Mouse (Mus musculus): ENCODE data around the gene Cntn1.
A peak's percentile ranks its signal among the peaks of the same experiment; 100 is the strongest.

Gene Cntn1

GRCm38 (mm10) chr15:92141972-92142371, 91.0 kb downstream of the Cntn1 start:
- peak; percentile 43 for DNase-seq

- no peak for DNase-seq
Measured at GRCm38 (mm10) chr15:92154921-92155320, 104.0 kb downstream of the Cntn1 start.

GRCm38 (mm10) chr15:92160855-92161162, 109.8 kb downstream of the Cntn1 start:
- DNase-seq: no peak

- DNase-seq: peak; percentile 74
Measured at GRCm38 (mm10) chr15:92161163-92162025, 110.4 kb downstream of the Cntn1 start.

GRCm38 (mm10) chr15:92162835-92163234, 111.9 kb downstream of the Cntn1 start:
- peak; percentile 61 for DNase-seq

- peak; percentile 43 for DNase-seq
Measured at GRCm38 (mm10) chr15:92164127-92164526, 113.2 kb downstream of the Cntn1 start.

- DNase-seq: peak; percentile 90
Measured at GRCm38 (mm10) chr15:92166266-92166665, 115.3 kb downstream of the Cntn1 start.

GRCm38 (mm10) chr15:92175739-92176138, 124.8 kb downstream of the Cntn1 start:
- DNase-seq: peak; percentile 71

- DNase-seq: no peak
Measured at GRCm38 (mm10) chr15:92177413-92177812, 126.4 kb downstream of the Cntn1 start.

GRCm38 (mm10) chr15:92185484-92185883, 134.5 kb downstream of the Cntn1 start:
- DNase-seq: no peak

- DNase-seq: peak; percentile 74
Measured at GRCm38 (mm10) chr15:92190000-92190399, 139.0 kb downstream of the Cntn1 start.

GRCm38 (mm10) chr15:92200326-92200985, 149.5 kb downstream of the Cntn1 start:
- peak; percentile 29 for DNase-seq

- DNase-seq: no peak
Measured at GRCm38 (mm10) chr15:92206695-92207094, 155.7 kb downstream of the Cntn1 start.

GRCm38 (mm10) chr15:92209778-92210177, 158.8 kb downstream of the Cntn1 start:
- DNase-seq: no peak

GRCm38 (mm10) chr15:92210486-92211235, 159.7 kb downstream of the Cntn1 start:
- DNase-seq: no peak

GRCm38 (mm10) chr15:92215841-92216240, 164.9 kb downstream of the Cntn1 start:
- DNase-seq: no peak

GRCm38 (mm10) chr15:92221446-92221845, 170.5 kb downstream of the Cntn1 start:
- DNase-seq: no peak

GRCm38 (mm10) chr15:92231386-92231785, 180.4 kb downstream of the Cntn1 start:
- no peak for DNase-seq

- no peak for DNase-seq
Measured at GRCm38 (mm10) chr15:92235836-92236235, 184.9 kb downstream of the Cntn1 start.

- peak; percentile 23 for DNase-seq
Measured at GRCm38 (mm10) chr15:92264980-92265707, 214.2 kb downstream of the Cntn1 start.

- DNase-seq: no peak
Measured at GRCm38 (mm10) chr15:92268341-92268740, 217.4 kb downstream of the Cntn1 start.

GRCm38 (mm10) chr15:92268741-92269322, 217.9 kb downstream of the Cntn1 start:
- DNase-seq: no peak

All from cerebellum, adult 9-11 months (tissue).